Mouse (Mus musculus): Measurements from ENCODE around the gene E130208F15Rik.
A peak's percentile ranks its signal among the peaks of the same experiment; 100 is the strongest.

The E130208F15Rik gene

DNA sequence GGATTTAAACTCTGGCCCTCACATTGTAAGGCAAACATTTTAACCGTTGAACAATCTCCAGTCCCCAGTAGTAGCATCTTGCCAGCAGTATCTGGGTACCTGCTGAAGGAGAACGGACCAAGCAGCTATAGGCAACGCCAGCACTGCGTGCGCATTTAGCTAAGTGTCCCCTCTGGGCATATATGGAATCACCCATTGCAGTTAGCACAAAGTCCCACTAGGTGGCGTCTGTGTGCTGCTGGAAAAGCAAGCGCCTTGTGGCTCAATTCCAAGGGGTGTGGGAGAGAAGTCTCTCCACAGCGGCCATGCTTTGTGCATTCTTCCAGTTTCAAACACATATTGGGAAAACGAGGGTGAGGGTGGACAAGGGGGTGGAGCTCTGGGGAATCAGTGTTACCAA is 14.8 kb downstream of the E130208F15Rik start:
- peak; percentile 72 to 73 for DNase-seq

DNA sequence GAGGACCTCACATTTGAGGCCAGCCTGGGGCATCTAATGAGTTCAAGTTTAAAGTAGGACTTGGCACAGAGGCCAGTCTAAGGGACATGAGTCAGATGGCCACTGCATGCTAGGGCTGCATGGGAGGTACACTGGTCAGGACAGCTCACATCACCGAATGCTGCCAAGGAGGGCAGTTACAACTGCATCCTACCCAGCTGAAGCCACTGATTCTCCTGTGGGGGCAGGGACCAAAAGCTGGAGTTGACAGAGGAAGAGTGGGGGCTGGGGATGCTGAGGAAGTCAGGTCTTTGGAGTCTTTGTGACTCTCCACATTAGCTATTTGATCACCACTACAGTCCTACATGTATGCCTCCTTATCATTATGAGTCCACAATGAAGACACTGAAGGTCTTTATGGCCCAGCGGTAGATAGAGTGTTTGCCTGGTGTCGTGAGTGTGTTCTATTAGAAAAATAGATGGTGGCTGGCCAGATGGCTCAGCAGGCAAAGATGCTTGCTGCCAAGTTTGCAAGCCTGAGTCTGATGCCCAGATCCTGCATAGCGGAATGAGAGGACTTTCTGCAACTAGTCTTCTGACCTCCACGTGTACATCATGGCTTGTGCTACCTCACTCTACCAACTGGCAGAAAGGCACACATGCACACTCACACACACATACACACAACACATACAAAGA is 18.0 kb downstream of the E130208F15Rik start:
- no peak for DNase-seq

DNA sequence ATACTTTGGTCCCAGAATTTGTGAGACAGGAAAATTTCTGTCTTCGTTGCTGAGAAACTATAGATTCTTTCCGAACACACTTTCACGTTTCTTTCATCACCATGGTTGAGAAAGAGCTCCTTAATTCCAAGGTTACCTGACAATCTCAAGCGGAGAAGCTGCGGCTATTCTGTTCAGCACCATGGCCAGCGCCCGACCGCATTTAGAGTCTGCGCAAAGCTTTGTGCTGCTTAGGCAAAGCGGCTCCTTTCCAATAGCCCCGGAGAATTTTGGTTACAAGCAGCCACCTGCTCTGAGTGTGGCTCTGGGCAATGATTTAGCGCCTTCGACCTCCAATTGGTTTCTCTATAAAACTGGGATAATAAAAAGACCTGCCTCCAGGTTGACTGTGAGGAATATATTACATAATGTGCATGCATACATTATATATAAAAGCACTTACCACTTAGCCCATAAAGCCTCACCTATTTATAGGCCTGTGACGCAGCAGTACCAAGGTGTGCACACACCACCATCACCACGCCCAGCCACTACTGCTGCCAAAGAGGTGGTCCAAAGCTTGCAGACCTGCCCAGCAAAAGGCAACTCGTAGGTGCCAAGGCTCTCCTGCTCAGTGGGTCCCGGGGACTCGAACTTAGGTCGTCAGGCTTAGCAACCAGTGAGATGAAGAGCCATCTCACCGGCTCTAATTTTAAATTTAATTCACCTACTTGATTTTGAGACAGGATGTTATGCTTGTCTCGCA is 25.3 kb downstream of the E130208F15Rik start:
- peak; percentile 80 to 81 for DNase-seq

DNA sequence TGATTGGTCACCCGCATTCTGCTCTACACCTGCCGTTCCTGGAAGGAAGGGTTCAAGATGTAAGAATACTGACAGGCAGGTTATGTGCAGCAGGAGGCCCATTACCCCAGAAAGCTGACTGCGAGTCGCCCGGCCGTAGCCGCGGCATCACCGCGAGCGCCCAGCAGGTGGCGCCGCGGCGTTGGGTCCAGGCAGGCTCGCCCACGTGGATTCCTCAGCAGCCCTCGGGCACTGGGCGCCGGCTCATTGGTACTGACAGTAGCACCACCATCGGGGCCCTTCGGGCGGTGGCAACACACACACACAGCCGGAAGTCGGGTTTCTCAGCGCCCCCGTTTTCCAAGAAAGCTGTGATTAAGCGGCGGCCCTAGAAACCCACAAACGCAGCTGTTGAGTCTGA is 26.3 kb downstream of the E130208F15Rik start:
- peak; percentile 75 to 82 for DNase-seq

DNA sequence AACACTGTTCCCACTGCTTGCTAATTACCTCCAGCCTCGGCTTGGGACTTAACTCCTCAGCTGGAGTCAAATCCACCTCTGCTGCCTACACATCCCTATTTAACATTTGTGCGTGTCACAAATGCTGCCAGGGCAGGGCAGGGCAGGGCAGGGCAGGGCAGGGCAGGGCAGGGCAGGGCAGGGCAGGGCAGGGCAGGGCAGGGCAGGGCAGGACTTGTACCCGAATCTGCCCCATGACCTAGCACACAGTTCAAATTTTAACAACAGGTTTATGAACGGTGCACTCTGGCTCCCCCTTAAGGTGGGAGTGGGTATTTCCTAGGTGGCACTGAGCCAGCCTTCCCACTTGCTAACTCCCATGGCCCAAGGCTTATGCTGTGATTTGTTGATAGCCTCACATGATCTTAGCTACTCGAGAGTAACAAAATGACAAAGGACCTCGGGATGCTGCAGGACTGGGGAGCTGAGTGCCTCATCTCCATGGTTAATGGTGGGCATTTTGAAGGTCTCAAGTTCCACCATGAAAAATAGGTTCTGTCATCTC is 31.8 kb downstream of the E130208F15Rik start:
- peak; percentile 79 to 84 for DNase-seq

DNA sequence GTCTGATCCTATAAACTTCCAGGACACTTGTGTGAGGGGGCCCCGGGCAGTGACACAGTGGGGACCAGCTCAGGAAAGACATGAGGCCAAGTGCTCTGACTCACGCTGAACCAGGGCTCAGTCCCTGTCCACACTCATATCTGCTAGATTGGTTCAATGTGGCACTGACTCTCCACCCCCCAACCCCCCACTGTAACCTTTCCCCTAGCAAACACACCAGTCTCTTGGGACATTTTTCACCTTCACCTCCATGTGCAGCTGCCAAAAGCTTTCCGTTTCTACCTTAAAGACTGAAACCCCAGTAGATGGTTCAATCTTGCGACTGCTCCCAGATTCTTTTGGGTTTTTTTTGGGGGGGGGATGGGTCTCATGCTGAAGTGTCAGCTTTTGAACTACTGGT is 32.5 kb downstream of the E130208F15Rik start:
- no peak for DNase-seq

DNA sequence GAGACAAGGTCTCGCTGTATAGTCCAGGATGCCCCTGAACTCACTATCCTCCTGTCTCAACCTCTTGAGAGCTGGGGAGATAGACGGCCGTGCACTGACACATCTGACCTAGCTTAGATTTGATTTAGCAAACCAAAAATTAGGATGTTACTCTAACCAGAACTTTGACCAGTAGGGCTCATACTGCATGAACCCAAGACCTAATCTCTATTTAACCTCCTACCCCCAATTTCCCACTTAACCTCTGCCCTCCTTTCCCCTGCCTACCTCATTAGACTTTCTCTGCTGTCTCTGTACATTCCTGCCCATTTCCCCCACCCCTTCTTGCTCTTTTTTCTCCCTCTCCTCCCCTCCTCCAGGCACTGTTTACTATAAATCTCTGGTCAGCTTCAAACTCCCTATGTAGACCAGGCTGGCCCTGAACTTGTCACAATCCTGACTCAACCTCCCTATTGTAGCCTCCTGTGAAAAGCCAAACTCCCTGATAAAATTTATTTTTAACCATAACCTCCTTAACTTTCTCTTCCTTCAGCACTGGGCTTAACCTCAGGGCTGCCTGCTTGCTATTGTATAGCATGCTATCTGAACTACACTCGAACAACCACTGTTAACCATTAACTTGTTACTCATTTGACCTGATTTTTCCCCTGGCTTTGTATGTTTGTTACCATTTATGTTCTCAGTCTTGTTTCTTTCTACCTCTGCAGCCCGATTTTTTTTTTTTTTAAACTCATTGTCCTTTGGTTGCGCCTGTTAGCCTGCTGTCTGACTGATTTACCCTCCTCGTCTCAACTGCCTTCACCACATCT is 37.0 kb downstream of the E130208F15Rik start:
- no peak for DNase-seq

DNA sequence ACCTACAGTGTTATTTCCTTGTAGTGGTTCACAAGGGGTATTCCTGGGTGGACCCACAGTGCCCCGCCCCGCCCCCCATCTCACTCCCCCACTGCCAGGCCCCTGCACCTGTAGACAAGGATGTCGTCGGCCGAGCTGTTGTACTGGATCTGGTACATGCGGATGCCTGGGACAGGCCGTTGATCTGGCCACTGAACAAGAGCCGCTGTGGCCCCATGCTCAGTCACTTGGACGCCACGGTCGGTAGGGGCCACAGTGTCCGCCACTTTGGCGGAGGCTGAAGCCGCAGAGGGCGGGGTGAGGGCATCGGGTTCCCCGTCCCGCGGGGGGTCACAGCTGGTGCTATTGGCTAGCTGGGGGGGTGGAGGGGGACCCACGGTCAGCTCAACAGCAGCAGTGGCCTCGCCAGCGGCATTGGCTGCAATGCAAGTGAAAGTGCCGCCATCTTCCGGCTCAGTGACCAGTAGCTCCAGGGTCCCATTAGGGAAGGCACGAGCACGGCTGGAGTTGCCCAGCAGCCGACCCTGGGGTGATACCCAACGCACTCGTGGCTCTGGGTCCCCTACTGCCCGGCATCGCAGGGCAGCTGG is 37.8 kb downstream of the E130208F15Rik start:
- no peak for DNase-seq

DNA sequence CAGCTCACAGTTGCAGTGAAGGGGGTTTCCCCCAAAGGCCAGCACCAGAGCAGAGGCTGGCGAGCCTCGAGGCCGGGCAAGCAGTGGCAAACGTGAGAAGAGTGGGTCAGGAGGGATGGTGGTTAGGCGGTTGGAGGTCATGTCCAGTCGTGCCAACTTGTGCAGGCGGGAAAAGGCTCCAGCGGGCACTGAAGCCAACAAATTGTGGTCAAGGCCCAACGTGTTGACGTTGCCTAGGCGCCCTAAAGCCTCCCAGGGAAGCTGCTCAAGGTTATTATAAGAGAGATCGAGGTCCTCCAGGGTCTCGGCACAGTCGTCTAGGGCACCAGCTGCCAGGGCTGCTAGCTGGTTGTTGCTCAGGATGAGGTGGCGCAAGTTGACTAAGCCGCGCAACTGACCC is 38.5 kb downstream of the E130208F15Rik start:
- DNase-seq = no peak

DNA sequence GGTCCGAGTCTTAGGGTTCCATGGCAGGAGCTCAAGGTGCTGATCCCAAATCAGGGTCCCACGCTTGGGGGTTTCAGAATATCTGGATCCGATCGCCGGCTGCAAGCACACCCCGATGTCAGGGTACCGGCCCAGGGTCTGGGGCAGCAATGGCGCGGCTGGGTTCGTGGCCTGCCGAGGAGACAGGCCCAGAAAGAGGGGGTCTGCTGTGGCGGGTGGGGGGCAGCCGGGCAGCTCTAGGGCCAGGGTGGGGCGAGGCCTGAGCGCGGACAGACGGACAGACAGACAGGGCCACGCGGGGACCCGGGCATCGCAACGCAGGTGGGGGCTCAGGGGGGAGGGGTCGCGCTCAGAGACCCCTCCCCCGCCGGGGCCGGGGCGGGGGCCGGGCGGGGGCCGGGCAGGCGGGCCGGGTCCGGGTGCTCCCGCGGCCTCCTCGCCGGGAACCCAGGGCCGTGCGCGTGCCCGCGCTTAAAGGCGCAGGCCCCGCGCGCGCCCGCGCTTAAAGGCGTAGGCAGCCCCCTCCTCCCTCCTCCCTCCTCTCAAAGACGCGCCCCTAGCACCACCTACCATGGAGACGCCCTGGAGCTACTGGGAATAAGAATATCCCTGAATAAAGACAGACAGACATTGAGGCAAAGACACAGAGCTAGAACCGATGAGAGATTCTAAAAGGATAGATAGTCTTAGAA is 41.3 kb downstream of the E130208F15Rik start, which contains the start of gene Lrfn3:
TSS of gene Lrfn3 (minus strand) at position 121 of the 692 bp plus-strand sequence.
- no peak for DNase-seq

DNA sequence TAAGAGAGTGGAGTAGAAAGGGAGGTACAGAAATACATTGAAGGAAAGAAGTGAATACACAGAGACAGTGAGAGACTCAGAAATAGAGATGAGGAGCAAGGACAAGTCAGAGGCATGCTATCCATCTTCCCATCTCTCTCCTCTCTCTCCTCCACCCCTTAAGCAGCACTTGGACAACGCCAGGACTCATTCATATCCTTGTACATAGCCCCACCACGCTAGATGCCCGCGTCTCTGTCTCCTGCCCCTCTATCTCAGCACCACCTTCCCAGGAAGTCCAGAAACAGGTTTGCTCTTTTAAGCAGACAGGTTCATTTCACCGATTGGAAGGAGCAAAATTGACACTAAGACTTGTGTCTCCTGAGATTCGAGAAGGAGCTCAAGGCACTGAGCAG is 41.8 kb downstream of the E130208F15Rik start:
- DNase-seq = no peak

DNA sequence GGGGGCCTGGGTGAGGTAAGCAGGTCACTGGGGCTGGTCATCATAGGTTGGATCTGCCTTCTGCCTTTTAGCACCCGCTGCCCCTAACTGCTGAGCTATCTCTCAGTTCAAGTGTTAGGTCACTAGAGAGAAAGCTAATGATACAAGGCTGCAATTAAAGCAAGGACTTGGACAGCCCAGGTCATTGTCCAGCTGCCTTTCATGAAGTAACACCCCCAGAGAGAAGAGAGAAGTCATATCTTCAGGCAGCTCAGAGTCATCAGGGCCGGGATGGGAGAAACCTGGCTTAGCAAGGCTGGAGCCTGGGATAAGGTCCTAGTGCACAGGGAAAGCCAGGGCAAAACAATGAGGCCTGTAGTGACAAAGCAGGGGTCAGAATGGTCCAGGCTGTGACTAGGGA is 45.9 kb downstream of the E130208F15Rik start:
- DNase-seq = no peak

Data from B cell, adult 2 months (primary cell).